Mouse (Mus musculus) thymus, adult 2 months (tissue): ENCODE data around the gene Idh3b.

ENCODE experiments used
- CTCF ChIP-seq: fragments of 200-500 bp; IDR thresholded peaks from 2 replicates; pipeline ENCODE4 v1.5.1; 2012; ENCODE audit warnings: mild to moderate bottlenecking, control low read depth, low read length, moderate library complexity, borderline replicate concordance; ENCODE audit not compliant: control insufficient read depth, poor library complexity, insufficient read depth; ENCODE audit errors: extremely low read depth
- POLR2A ChIP-seq: fragments of 200-500 bp; IDR thresholded peaks from 2 replicates; pipeline ENCODE4 v1.6.1; 2012; ENCODE audit warnings: mild to moderate bottlenecking, low read length, control low read depth, moderate library complexity; ENCODE audit not compliant: control insufficient read depth, poor library complexity, insufficient read depth; ENCODE audit errors: extremely low read depth

DNA sequence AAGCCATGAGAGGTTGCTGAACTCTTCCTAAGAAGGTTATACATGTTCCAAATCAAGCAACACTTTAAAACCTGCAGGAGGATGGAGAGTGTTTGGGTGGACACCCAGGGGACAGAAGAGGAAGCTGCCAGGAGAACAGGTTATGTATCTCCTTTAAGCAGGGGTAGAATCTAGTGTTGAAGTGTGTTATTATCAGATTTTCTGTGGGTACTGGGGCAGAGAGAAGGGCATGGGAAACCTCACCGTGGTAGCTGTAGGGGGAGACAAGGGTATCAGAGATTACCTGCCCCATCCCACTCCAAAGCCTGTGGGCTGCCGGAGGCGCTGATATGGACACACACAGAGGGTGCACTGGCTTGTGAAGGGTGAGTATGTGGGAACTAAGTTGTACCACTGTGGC lies 8.7 kb upstream of the Idh3b start:
- TF ChIP-seq CTCF = no peak
- TF ChIP-seq POLR2A = no peak
